Mouse (Mus musculus): ENCODE measurements at regions not wholly inside any gene's neighbourhood (a gene's known extent, or its start where the extent isn't known, plus 50 kb on each side); places are given as distances from the start of the nearest gene placed in this dataset.

DNA sequence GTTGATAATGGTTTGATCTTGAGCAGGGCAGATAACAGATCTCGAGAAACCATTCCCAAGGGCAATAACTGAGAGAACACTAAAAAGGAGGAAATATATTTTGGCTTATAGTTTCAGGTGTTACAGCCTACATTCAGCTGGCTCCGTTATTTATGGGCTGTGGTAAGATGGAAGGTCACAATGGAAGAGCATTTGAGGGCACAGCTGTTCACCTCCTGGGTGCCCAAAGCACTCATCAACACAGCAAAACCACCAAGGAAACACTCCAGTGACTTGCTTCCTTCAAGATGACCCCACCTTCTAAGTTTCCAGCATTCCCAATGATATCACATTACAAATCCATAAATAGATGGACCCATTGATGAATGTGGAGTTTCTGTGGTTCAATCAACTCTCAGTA lies 286.0 kb upstream of the Adamts9 start:
- DNase-seq (ENCODE audit: low read depth, low spot score) = no peak
- Histone ChIP-seq H3K9ac (ENCODE audit: control insufficient read depth, low read depth, low read length, poor library complexity, severe bottlenecking) (no peak overlapping the region), H3K36me3 (ENCODE audit: control insufficient read depth in 1 of 2, insufficient read depth in 2 of 2, low read length in 2 of 2) (no peaks in the 10 kb centered on the region), H3K79me2 (ENCODE audit: control insufficient read depth, insufficient read depth, low read length, poor library complexity) (no peaks in the 10 kb centered on the region), H3K4me3 (ENCODE audit: control insufficient read depth in 1 of 2, insufficient read depth in 1 of 2, low read depth in 2 of 2, low read length in 2 of 2) (no peak overlapping the region), H3K9me3 (replicated peaks; ENCODE audit: insufficient read depth, low read length) (no peaks in the 10 kb centered on the region), H3K27ac (ENCODE audit: control insufficient read depth, low read depth, low read length) (no peak overlapping the region), H3K27me3 (ENCODE audit: control insufficient read depth in 1 of 2, insufficient read depth in 2 of 2, low read length in 2 of 2) (no peaks in the 10 kb centered on the region), H3K4me1 (ENCODE audit: control insufficient read depth in 1 of 2, insufficient read depth in 2 of 2, low read length in 2 of 2) (no peaks in the 10 kb centered on the region)
- TF ChIP-seq RAD21 (IDR thresholded peaks at IDR 0.05; ENCODE audit: low read depth, low read length) = no peak
- TF ChIP-seq EP300 (IDR thresholded peaks at IDR 0.05; ENCODE audit: low read depth in 1 of 2, low read length in 2 of 2) = no peak
- TF ChIP-seq MYC (IDR thresholded peaks at IDR 0.05; ENCODE audit: low read depth, low read length) = no peak
- TF ChIP-seq HCFC1 (IDR thresholded peaks at IDR 0.05; ENCODE audit: low read depth, low read length) = no peak
- TF ChIP-seq CHD2 (IDR thresholded peaks at IDR 0.05; ENCODE audit: low read length) = no peak
- no peak for TF ChIP-seq JUND (IDR thresholded peaks at IDR 0.05; ENCODE audit: low read depth, low read length)
- TF ChIP-seq MXI1 (IDR thresholded peaks at IDR 0.05; ENCODE audit: low read depth, low read length) = no peak
- no peak for TF ChIP-seq GABPA (IDR thresholded peaks at IDR 0.05; ENCODE audit: low read depth, low read length)
- no peak for TF ChIP-seq MAX (IDR thresholded peaks at IDR 0.05; ENCODE audit: low read length)
- TF ChIP-seq BHLHE40 (IDR thresholded peaks at IDR 0.05; ENCODE audit: borderline replicate concordance, low read depth, low read length) = no peak
- TF ChIP-seq GATA1 (IDR thresholded peaks at IDR 0.05; ENCODE audit: low read depth, low read length) = no peak
- TF ChIP-seq USF2 (IDR thresholded peaks at IDR 0.05; ENCODE audit: borderline replicate concordance in 1 of 2, insufficient read depth in 1 of 2, low read depth in 1 of 2, low read length in 2 of 2) = no peak
- no peak for TF ChIP-seq ZKSCAN1 (IDR thresholded peaks at IDR 0.05; ENCODE audit: low read depth, low read length)
- TF ChIP-seq MYB (IDR thresholded peaks at IDR 0.05; ENCODE audit: low read depth, low read length) = no peak
- no peak for TF ChIP-seq KAT2A (conservative IDR thresholded peaks at IDR 0.05; ENCODE audit: low read depth, low read length)
- no peak for TF ChIP-seq ELF1 (IDR thresholded peaks at IDR 0.05; ENCODE audit: low read depth, low read length)
- no peak for TF ChIP-seq E2F4 (IDR thresholded peaks at IDR 0.05; ENCODE audit: borderline replicate concordance, low read depth, low read length)
- TF ChIP-seq USF1 (IDR thresholded peaks at IDR 0.05; ENCODE audit: low read depth, low read length) = no peak
- no peak for TF ChIP-seq CHD1 (IDR thresholded peaks at IDR 0.05; ENCODE audit: low read depth, low read length)

DNA sequence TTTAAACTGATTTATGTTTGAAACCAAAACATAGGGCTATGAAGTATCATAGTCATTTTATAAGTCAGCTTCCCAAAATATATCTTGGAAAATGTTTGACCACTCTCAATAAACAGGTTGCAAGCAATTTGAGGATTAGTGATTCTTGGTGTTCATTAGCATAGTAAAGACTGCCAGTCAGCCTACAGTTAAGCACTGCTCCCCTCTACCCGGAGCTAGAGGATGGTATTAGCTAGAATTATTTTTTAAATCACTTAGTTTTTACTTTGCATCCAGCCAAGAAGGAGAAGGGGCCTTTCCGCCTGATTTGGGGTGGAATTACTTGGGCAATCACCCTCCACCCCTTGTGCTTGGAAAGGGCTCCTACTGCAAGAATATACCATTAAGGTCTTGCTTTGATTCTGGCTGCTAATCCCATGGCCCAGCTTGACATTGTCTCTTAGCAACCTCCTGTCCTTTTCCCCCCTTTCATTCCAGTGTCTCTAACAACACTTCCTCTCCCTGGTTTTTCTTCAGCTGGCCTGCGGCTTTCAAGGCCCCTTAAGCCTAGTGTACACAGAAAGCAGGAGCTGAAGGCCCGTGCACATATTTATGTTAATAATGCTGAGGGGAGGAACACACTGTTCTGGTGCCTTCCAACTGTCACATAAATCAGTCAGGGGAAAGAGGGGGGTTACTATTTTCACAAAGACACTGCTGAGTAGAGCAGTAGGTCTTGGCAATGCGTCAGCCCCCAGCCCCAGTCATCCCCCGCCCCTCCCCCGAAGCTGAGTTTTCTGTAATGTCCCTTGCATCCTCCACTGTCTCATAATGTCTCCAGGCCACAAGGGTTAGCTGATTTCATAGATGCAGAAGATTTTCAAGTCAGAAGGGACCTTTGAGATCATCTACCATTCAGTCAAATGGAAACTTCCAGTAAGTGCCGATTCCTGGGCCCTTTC lies 280.6 kb upstream of the Adamts9 start:
- H3K4me3 ChIP-seq (ENCODE audit: control insufficient read depth in 1 of 2, insufficient read depth in 1 of 2, low read depth in 2 of 2, low read length in 2 of 2) = no peak overlapping the region
- H3K27me3 ChIP-seq (ENCODE audit: control insufficient read depth in 1 of 2, insufficient read depth in 2 of 2, low read length in 2 of 2) = no peaks in the 10 kb centered on the region
- H3K36me3 ChIP-seq (ENCODE audit: control insufficient read depth in 1 of 2, insufficient read depth in 2 of 2, low read length in 2 of 2) = no peaks in the 10 kb centered on the region
- TF ChIP-seq CHD1 (IDR thresholded peaks at IDR 0.05; ENCODE audit: low read depth, low read length) (no peak), POLR2AphosphoS5 (IDR thresholded peaks at IDR 0.05; ENCODE audit: borderline replicate concordance, low read depth, low read length) (no peak)
- no peak for DNase-seq (ENCODE audit: low read depth, low spot score)
- no peaks in the 10 kb centered on the region for H3K4me1 ChIP-seq (ENCODE audit: control insufficient read depth in 1 of 2, insufficient read depth in 2 of 2, low read length in 2 of 2)
- H3K9ac ChIP-seq (ENCODE audit: control insufficient read depth, low read depth, low read length, poor library complexity, severe bottlenecking) = no peak overlapping the region
- no peak overlapping the region for H3K27ac ChIP-seq (ENCODE audit: control insufficient read depth, low read depth, low read length)
- H3K79me2 ChIP-seq (ENCODE audit: control insufficient read depth, insufficient read depth, low read length, poor library complexity) = no peaks in the 10 kb centered on the region
- no peaks in the 10 kb centered on the region for H3K9me3 ChIP-seq (replicated peaks; ENCODE audit: insufficient read depth, low read length)
